Mouse (Mus musculus): Measurements from ENCODE around the gene Trim47. TPM values are rescaled to one million over a fixed set of nuclear protein-coding genes. Genes with fewer than 3 reads are reported as not detected.
A peak's percentile ranks its signal among the peaks of the same experiment; 100 is the strongest.

Gene Trim47
- polyA plus RNA-seq, 1 experiment from 2014 or later: 4.4 TPM

DNA sequence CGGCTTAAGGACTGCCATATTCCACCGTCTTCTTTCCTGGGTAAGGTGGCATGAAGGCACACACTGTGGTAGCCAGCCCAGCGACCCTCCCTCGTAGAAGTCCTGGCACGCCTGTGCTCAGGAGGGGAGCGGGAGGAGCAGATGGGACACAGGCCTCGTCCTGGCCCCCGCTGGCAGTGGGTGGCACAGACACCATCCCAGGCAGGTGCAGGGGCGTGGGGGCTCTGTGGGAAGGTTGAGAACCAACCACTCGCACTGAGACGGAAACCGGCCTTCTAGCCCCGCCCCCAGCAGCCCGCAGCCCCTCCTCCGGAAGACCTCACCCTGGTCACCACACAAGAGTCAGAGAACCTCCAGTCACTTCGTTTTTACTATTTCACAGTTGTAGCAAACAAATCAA lies 48.8 kb downstream of the Trim47 start:
- 11% methylated on average over 16 of the region's 16 CpGs for WGBS
- no peaks in the 10 kb centered on the region for H3K27me3 ChIP-seq
- H3K9ac ChIP-seq: peak overlapping the region; percentile 63

DNA sequence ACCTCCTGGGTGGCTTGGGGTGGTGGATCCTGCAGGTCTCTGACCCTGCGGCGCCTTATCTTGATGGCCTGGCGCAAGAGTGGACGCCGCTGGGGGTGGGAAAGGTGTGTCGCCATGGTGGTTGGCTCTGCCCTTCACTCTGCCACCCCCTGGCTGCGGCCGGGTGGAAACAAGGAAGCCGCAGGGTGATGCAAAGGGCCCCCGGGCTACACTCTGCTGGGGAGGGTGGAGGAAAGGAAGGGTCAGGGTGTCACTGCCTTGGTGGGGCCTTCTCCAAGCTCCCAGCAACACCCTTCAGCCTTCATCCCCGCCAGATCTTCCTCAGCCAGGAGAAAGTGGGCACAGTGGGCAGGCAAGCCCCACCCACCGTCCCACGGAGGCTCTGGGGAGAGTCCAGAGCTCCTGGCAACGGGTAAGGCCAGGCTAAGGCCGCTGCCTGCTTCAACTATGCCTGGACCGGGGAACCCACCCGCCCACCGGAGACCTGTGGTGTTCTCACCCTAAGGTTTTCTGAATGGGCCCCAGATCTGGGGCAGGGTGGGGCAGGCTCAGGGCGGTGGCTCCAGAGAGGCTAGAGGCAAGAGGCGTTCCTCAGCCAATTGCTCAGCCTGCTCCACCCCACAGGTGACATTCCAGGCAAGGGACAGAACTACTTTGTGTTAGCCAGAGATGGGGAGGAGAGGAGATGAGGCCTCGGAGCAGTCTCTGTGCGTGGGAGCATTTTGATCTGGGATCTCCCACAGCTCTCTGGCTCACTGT lies 49.4 kb downstream of the Trim47 start, which contains the start of gene Unc13d:
TSS of gene Unc13d (minus strand) at position 516 of the 759 bp plus-strand sequence.
- peaks cover 19% of the 10 kb centered on the region for H3K4me1 ChIP-seq
- no peaks in the 10 kb centered on the region; the same call in 1 of the 2 replicates for H3K9me3 ChIP-seq (replicated peaks)
- 67% methylated on average over 22 of the region's 22 CpGs for WGBS
- H3K9ac ChIP-seq: peak within 1 kb of the TSS; percentile 63
- no peak for ATAC-seq (ENCODE audit: low FRiP score)
- no peaks in the 10 kb centered on the region for H3K27me3 ChIP-seq
- H3K36me3 ChIP-seq: peaks cover 37% of the 10 kb centered on the region
- peak within 1 kb of the TSS; percentile 24 for H3K4me3 ChIP-seq
- peak within 1 kb of the TSS; percentile 71 for H3K27ac ChIP-seq
- peak within 1 kb of the TSS; percentile 55 for H3K4me2 ChIP-seq (replicated peaks)

More for the DNA sequence above, 48.8 kb downstream of the Trim47 start:
- peaks cover 41% of the 10 kb centered on the region for H3K36me3 ChIP-seq
- peak overlapping the region; percentile 55 for H3K4me2 ChIP-seq (replicated peaks)
- H3K27ac ChIP-seq: peak overlapping the region; percentile 71; the same call in 1 of the 2 replicates
- ATAC-seq (ENCODE audit: low FRiP score): peak; percentile 47
- H3K9me3 ChIP-seq (replicated peaks): no peaks in the 10 kb centered on the region; the same call in 1 of the 2 replicates
- H3K4me3 ChIP-seq: peak overlapping the region; percentile 24
- H3K4me1 ChIP-seq: peaks cover 19% of the 10 kb centered on the region

DNA sequence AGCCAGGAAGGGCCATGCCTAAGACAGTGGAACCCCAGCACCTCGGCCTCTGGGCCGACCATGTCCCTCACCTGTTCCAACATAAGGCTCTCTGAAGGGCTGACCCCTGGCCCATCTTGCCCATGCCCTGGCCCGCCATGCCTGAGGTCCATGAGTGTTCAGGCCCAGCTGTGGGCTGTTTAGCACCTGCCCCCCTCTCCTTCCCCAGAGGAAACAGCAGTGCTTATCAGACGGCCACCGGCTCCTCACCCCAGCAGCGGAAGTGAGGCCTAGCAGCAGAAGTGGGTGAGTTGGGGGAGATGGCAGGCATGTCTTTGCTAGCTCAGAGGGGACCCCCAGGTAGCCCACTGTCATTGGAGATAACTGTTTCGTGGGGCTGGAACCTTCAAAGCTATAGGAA lies 50.2 kb downstream of the Trim47 start:
- 82% methylated on average over 7 of the region's 7 CpGs for WGBS
- no peak overlapping the region for H3K27ac ChIP-seq
- peaks cover 29% of the 10 kb centered on the region for H3K36me3 ChIP-seq
- H3K4me2 ChIP-seq (replicated peaks): no peak overlapping the region
- peaks cover 19% of the 10 kb centered on the region for H3K4me1 ChIP-seq
- no peaks in the 10 kb centered on the region for H3K27me3 ChIP-seq
- H3K9ac ChIP-seq: no peak overlapping the region
- H3K9me3 ChIP-seq (replicated peaks): no peaks in the 10 kb centered on the region; the same call in 1 of the 2 replicates
- H3K4me3 ChIP-seq: no peak overlapping the region
- ATAC-seq (ENCODE audit: low FRiP score): no peak

DNA sequence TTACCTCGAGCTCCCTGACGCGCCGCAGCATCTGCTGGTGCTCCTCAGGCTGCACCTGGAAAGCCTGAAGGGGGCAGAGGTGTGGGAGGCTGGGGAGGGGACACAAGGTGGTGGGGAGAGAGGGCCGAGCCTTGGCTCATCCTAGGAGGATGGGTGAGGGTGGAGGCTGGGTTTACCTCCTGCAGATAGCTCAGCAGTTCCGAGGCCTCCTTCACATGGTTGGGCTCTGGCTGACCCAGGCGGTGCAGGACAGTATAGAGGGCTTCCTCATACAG lies 50.8 kb downstream of the Trim47 start:
- Histone ChIP-seq H3K4me3 (no peak overlapping the region), H3K4me1 (peaks cover 19% of the 10 kb centered on the region), H3K9me3 (replicated peaks) (no peaks in the 10 kb centered on the region; the same call in 1 of the 2 replicates), H3K4me2 (replicated peaks) (no peak overlapping the region), H3K9ac (no peak overlapping the region), H3K36me3 (peaks cover 23% of the 10 kb centered on the region), H3K27ac (no peak overlapping the region), H3K27me3 (no peaks in the 10 kb centered on the region)
- ATAC-seq (ENCODE audit: low FRiP score): no peak
- 63% methylated on average over 7 of the region's 7 CpGs for WGBS

DNA sequence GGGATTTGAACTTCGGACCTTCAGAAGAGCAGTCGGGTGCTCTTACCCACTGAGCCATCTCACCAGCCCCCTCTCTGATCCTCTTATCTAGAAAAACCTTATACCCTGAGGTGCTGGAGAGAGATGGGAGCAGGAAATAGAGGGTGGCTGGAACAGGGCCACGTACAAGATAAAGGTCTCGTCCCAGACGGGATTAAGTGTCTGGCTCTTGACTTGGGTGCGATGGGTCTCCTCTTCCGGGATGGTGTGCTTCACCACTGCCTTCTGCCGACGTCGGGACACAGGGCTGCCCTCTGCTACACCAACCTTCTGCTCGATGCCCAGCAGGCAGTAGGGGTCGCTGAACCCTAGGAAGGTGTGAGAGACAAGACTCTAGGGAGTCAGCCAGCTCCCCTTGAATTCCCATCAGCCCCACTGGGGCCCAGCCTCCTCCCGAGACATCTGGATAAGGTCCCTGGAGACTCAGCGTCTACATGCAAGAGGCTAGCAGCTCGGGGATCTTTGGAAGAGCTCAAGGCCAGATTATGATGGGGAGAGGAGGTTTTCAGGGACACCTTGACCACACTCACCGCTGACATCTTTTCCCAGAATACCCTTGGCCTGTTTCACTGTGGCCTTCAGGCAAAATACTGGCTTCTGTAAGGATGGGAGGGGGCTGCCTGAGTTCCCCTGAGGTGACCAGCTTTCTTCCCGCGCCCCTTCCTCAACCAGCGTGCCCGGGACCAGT lies 51.3 kb downstream of the Trim47 start:
- H3K4me1 ChIP-seq: peaks cover 19% of the 10 kb centered on the region
- H3K27ac ChIP-seq: no peak overlapping the region
- no peaks in the 10 kb centered on the region for H3K9me3 ChIP-seq (replicated peaks)
- peaks cover 18% of the 10 kb centered on the region for H3K36me3 ChIP-seq
- H3K4me3 ChIP-seq: no peak overlapping the region
- no peak for ATAC-seq (ENCODE audit: low FRiP score)
- no peak overlapping the region for H3K4me2 ChIP-seq (replicated peaks)
- 57% methylated on average over 20 of the region's 20 CpGs for WGBS
- no peak overlapping the region for H3K9ac ChIP-seq
- no peaks in the 10 kb centered on the region for H3K27me3 ChIP-seq

DNA sequence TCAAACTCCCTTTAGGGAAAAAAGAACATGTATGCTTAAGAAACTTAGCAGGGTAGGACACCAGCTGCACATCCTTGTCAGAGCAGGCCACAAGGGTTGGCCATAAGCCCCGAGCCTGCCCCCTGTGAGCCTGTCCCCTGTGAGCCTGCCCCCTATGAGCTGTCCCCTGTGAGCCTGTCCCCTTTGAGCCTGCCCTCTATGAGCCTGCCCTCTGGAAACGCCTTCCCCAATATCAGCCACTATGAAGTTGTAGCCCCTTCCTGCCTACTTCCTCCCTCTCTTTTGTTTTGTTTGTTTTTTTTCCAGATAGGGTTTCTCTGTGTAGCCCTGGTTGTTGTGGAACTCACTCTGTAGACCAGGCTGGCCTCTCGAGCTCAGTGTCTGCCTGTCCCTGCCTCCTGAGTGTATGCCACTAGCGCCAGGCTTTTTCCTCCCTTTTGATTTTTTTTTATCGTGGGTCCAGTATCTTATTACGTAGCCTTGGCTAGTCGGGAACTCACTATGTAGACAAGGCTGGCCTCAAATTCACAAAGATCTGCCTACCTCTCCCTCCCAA lies 52.5 kb downstream of the Trim47 start:
- ATAC-seq (ENCODE audit: low FRiP score): no peak
- 63% methylated on average over 7 of the region's 7 CpGs for WGBS
- no peak overlapping the region for H3K9ac ChIP-seq
- no peak overlapping the region for H3K4me3 ChIP-seq
- no peak overlapping the region for H3K27ac ChIP-seq
- H3K4me2 ChIP-seq (replicated peaks): no peak overlapping the region
- no peaks in the 10 kb centered on the region for H3K9me3 ChIP-seq (replicated peaks)
- H3K4me1 ChIP-seq: peaks cover 19% of the 10 kb centered on the region
- no peaks in the 10 kb centered on the region for H3K27me3 ChIP-seq
- peaks cover 6% of the 10 kb centered on the region for H3K36me3 ChIP-seq

DNA sequence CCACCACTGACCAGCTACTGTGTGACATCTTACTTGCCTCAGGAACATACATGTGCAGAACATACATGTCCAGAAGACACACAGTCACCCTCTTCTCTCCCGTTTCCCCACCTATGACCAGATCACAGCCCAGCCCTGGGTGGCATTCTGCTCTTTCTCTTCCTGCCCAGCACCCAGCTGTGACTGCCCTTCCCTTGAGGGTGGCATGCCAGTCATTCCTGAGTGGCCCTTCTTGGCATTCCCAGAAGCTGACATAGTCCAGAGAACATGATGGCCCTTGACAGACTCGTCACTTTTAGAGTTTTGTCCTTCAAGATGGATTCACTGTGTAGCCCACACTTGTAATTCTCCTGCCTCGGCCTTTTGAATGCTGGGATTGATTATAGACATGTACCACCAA lies 54.4 kb downstream of the Trim47 start:
- ATAC-seq (ENCODE audit: low FRiP score): no peak
- Histone ChIP-seq H3K27ac (no peak overlapping the region), H3K36me3 (no peaks in the 10 kb centered on the region), H3K4me2 (replicated peaks) (no peak overlapping the region), H3K9ac (no peak overlapping the region; the same call in 1 of the 2 replicates), H3K27me3 (no peaks in the 10 kb centered on the region), H3K4me1 (peaks cover 3% of the 10 kb centered on the region), H3K4me3 (no peak overlapping the region), H3K9me3 (replicated peaks) (no peaks in the 10 kb centered on the region)
- WGBS: 82% methylated on average over 3 of the region's 3 CpGs

DNA sequence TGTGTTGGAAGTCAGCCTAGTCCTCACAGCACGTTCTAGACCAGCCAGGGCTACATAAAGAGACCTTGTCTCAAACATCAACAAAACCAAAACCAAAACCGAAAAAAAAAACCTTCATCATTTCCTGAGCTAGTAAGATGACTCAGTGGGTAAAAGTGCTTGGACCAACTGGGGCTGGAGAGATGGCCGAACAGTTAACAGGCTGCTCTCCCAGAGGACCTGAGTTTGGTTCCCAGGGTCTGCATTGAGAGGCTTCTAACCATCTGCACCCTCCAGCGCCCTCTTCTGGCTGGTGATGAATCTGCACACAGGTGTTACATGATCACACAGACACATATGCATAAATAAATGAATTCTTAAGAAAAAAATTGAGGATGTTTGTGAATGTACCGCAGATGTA lies 55.5 kb downstream of the Trim47 start:
- no peak overlapping the region for H3K4me3 ChIP-seq
- no peaks in the 10 kb centered on the region for H3K4me1 ChIP-seq
- H3K27me3 ChIP-seq: no peaks in the 10 kb centered on the region
- no peak overlapping the region for H3K27ac ChIP-seq
- no peak overlapping the region for H3K9ac ChIP-seq
- 63% methylated on average over 5 of the region's 5 CpGs for WGBS
- H3K9me3 ChIP-seq (replicated peaks): no peaks in the 10 kb centered on the region
- no peaks in the 10 kb centered on the region for H3K36me3 ChIP-seq
- no peak for ATAC-seq (ENCODE audit: low FRiP score)
- no peak overlapping the region for H3K4me2 ChIP-seq (replicated peaks)

DNA sequence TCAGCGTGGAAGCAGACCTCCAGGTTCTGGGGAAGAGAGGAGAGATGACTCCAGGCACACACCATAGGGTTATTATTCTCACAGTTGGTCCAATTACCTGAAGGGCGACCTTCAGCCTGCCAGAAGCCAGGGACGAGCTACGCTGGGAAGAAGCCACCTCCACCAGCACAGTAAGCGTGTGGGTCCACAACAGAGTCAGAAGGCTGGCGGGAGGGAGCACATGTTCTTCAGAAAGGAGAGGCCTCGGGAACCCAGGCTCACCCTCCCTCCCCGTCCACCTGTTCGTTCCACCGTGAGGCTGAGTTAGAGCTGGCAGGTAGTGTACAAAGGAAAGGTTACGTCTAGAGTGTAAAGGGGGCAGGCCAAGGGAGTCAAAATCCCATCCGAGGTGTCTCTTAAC lies 61.7 kb downstream of the Trim47 start:
- WGBS: 88% methylated on average over 12 of the region's 12 CpGs
- H3K4me1 ChIP-seq: 0 out of 2 replicates have a peak, but pooled peaks cover 4% of the 10 kb centered on the region
- H3K36me3 ChIP-seq: peaks cover 20% of the 10 kb centered on the region
- no peaks in the 10 kb centered on the region for H3K27me3 ChIP-seq
- no peaks in the 10 kb centered on the region for H3K9me3 ChIP-seq (replicated peaks)
- no peak overlapping the region for H3K27ac ChIP-seq
- no peak overlapping the region for H3K4me2 ChIP-seq (replicated peaks)
- H3K4me3 ChIP-seq: no peak overlapping the region
- no peak overlapping the region for H3K9ac ChIP-seq
- no peak for ATAC-seq (ENCODE audit: low FRiP score)

DNA sequence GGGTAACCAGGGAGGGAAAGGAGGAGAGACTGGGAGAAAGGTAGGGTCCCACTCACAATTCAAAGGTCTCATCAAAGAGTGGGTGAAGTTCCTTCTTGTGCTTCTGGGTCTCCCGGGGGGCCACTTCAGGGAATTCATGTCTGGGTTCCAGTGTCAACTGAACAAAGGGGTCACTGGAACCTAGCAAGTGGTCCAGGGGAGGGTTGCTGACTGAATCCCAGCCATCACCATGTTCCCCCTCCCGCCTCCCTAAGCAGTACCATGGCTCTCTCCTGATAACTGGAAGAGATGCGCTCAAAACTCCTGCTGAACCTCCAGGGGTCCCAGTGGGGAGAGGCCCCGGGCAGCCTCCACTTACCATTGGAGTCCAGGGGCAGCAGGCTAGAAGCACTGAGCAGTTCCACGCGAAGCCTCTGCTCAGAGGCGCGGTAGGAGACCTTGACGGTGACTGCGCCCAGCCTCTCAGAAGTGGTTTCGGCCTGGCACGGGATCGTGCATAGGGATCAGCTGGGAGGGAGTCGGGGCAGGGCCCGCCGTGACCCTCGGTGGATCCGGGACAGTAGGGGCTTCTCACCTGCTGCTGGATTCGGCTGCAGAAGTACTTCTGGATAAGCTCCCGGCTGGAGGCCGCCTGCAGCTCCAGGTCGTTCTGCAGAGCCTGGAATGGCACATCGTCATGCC lies 62.7 kb downstream of the Trim47 start:
- H3K4me1 ChIP-seq: 0 out of 2 replicates have a peak, but pooled peaks cover 4% of the 10 kb centered on the region
- no peak overlapping the region for H3K27ac ChIP-seq
- ATAC-seq (ENCODE audit: low FRiP score): no peak
- no peaks in the 10 kb centered on the region for H3K27me3 ChIP-seq
- 70% methylated on average over 23 of the region's 23 CpGs for WGBS
- H3K36me3 ChIP-seq: peaks cover 30% of the 10 kb centered on the region
- H3K4me3 ChIP-seq: no peak overlapping the region
- no peak overlapping the region for H3K4me2 ChIP-seq (replicated peaks)
- H3K9ac ChIP-seq: no peak overlapping the region
- no peaks in the 10 kb centered on the region for H3K9me3 ChIP-seq (replicated peaks)

DNA sequence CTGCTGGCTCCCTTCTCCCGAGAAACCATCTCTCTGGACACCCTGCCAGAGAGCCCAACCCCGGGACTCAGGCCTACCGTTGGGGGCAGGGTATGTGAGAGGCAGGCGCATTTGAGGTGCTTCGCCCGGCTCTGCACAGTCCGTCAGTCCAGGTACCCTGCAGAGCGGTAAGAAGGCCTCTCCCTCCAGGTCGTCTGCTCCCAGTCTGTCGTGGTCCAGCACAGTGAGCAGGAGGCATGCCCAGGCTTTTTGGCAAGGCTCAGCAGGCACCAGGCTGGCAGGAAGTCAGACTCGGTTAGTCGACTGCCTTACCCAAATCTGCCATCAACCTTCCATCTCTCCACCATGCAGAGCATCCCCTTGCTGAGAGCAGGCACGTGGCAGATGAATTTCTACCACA lies 63.4 kb downstream of the Trim47 start:
- no peaks in the 10 kb centered on the region for H3K9me3 ChIP-seq (replicated peaks)
- no peak overlapping the region for H3K4me2 ChIP-seq (replicated peaks)
- H3K4me1 ChIP-seq: 0 out of 2 replicates have a peak, but pooled peaks cover 4% of the 10 kb centered on the region
- H3K27me3 ChIP-seq: no peaks in the 10 kb centered on the region
- H3K36me3 ChIP-seq: peaks cover 38% of the 10 kb centered on the region
- H3K27ac ChIP-seq: no peak overlapping the region
- no peak for ATAC-seq (ENCODE audit: low FRiP score)
- no peak overlapping the region for H3K4me3 ChIP-seq
- 0 out of 2 replicates have a peak overlapping the region, but pooled peaks have one; percentile 8 for H3K9ac ChIP-seq
- 69% methylated on average over 13 of the region's 13 CpGs for WGBS

DNA sequence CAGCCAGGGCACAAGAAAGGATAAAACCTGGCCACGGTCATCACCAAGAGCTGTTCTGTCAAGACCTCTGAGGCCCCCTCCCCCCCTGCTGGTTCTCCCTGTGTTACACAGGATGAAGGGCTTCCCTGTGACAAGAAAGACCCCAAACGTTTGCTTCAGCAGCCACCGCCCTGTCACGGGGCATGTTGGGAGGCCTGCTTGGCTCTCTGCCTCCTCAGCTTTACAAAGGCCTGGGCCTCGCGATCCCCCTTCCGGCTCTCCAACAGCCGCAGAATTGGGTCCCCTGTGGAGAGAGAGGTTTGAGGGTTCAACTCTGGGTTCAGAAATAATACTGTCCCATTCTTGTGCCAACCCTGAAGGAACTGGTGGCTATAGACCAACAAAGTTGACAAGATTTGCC lies 64.5 kb downstream of the Trim47 start:
- WGBS: 58% methylated on average over 8 of the region's 8 CpGs
- peaks cover 48% of the 10 kb centered on the region for H3K36me3 ChIP-seq
- ATAC-seq (ENCODE audit: low FRiP score): no peak
- H3K4me1 ChIP-seq: 0 out of 2 replicates have a peak, but pooled peaks cover 4% of the 10 kb centered on the region
- no peak overlapping the region for H3K4me2 ChIP-seq (replicated peaks)
- H3K27me3 ChIP-seq: no peaks in the 10 kb centered on the region
- H3K27ac ChIP-seq: no peak overlapping the region
- H3K9me3 ChIP-seq (replicated peaks): no peaks in the 10 kb centered on the region
- no peak overlapping the region for H3K4me3 ChIP-seq
- peak overlapping the region; percentile 25; the same call in 1 of the 2 replicates for H3K9ac ChIP-seq

Measured in hindbrain, embryonic 12.5 days (tissue).